Mouse (Mus musculus): ENCODE measurements at regions not wholly inside any gene's neighbourhood (a gene's known extent, or its start where the extent isn't known, plus 50 kb on each side); places are given as distances from the start of the nearest gene placed in this dataset.

- DNase-seq (ENCODE audit: low read depth): peak; percentile 58
These were observed 589.3 kb downstream of the Kcnj3 start for GRCm38 (mm10) chr2:56025059-56025458.

GRCm38 (mm10) chr2:56028958-56029357, 593.2 kb downstream of the Kcnj3 start:
- DNase-seq (ENCODE audit: low read depth): no peak
